Mouse (Mus musculus): Measurements from ENCODE around the gene Smarca2. TPM values are rescaled to one million over a fixed set of nuclear protein-coding genes. Genes with fewer than 3 reads are reported as not detected.

The Smarca2 gene
- 74.6 and 80.2 TPM in 2 replicates for total RNA-seq (2021)
- long read RNA-seq, experiment 1, full-length matches to known transcripts: 5 of 35 reads
- long read RNA-seq, experiment 1, partial matches to known transcripts: 6 of 35 reads
- long read RNA-seq, experiment 1, other reads (novel, unspliced or antisense): 24 of 35 reads
- long read RNA-seq, experiment 2, partial matches to known transcripts: 10 of 22 reads
- long read RNA-seq, experiment 2, other reads (novel, unspliced or antisense): 11 of 22 reads

- DNase-seq: peak; percentile 99
Measured at GRCm38 (mm10) chr19:26604755-26605300, at the start of gene Smarca2. Gene Smarca2, plus strand, starts transcription at chr19:26605050.

- no peak for DNase-seq
Measured at GRCm38 (mm10) chr19:26564850-26565249, 40.0 kb upstream of the Smarca2 start.

- peak; percentile 36 for DNase-seq
Measured at GRCm38 (mm10) chr19:26566109-26566508, 38.7 kb upstream of the Smarca2 start.

DNA sequence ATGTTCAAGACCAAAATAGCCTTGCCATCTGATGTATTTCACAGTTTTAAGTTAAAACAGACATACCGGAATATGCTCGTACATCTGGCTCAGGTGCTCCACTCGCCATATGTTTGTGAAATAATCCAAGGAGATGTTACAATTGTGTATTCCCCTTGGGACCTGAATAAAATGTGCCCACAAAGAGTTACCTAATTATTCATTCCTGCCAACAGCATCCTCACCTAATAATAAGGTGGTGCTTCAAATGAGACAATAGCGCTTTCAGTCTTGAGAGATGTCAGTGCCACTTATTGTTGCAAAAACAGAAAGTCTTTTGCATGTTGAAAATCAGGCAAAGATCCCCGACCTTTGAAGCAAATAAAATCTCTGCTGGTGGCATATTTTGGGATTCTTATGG, 36.6 kb upstream of the Smarca2 start:
- no peak for DNase-seq

DNA sequence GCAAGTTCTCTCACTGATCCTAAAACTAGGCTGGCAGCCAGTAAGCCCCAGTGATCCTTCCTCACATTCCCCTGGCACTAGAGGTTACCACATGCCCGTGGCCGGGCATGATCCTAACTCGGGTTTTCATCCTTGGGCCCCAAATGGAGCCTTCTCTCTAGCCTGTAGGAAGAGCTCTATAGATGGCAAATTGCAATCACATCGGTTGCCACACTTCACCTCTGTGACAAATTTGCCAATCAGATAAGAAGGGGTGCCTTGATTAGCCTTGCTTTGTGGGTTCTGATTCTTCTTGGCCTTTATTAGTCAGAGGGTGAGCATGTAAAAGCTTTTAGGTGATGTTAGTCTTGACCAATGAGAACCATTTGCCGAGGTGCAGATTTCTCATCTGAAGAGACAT, 35.9 kb upstream of the Smarca2 start:
- DNase-seq: no peak

GRCm38 (mm10) chr19:26569461-26569860, 35.4 kb upstream of the Smarca2 start:
- no peak for DNase-seq

GRCm38 (mm10) chr19:26579645-26580044, 25.2 kb upstream of the Smarca2 start:
- peak; percentile 49 for DNase-seq

- DNase-seq: no peak
Measured at GRCm38 (mm10) chr19:26580061-26580460, 24.8 kb upstream of the Smarca2 start.

GRCm38 (mm10) chr19:26594661-26595060, 10.2 kb upstream of the Smarca2 start:
- no peak for DNase-seq

DNA sequence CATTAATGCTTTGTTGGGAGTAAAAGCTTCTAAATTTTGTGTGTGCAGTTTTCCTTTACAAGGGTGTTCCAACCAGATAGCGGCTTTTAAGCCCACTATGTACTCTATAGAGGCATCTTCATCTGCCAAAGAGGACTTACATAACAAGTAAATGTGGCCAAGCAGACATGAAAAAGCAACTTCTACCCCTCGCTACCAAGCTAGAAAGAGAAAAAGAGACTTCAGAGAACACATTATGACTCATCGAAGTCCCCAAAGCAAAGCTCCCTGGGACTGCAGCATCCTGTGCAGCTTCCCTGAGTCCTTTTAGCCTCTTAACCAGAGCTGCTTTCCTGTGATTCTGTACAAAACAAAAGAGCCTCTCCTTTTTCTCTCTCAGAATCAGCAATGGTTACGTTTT, 3.4 kb upstream of the Smarca2 start:
- DNase-seq: no peak

GRCm38 (mm10) chr19:26603296-26603860, 1.5 kb upstream of the Smarca2 start:
- DNase-seq: no peak

- no peak for DNase-seq
Measured at GRCm38 (mm10) chr19:26603906-26604754, 720 bp upstream of the Smarca2 start.

- DNase-seq: peak; percentile 76
Measured at GRCm38 (mm10) chr19:26605438-26606320, 829 bp downstream of the Smarca2 start.

- DNase-seq: peak; percentile 81
Measured at GRCm38 (mm10) chr19:26606321-26607155, 1.7 kb downstream of the Smarca2 start.

GRCm38 (mm10) chr19:26607156-26607536, 2.3 kb downstream of the Smarca2 start:
- no peak for DNase-seq

- DNase-seq: peak; percentile 67
Measured at GRCm38 (mm10) chr19:26607551-26608433, 2.9 kb downstream of the Smarca2 start.

DNA sequence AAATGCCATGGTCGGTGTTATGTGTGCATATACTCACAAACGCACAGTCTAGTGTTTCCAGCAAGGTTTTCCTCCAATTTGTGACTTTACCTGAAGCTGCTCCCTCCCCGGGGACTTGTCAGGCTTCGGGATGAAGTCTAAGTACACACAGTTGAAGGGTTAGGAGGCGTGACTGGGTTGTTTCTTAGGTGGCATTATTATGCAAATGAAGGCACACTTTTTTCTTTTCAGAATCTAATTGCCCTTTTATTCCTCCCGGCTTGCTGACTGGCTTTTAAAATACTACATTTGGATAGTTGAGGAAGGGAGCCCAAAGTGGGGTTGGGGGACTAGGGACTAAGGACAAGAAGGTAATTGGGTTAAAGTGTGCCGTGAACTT, 3.6 kb downstream of the Smarca2 start:
- no peak for DNase-seq

DNA sequence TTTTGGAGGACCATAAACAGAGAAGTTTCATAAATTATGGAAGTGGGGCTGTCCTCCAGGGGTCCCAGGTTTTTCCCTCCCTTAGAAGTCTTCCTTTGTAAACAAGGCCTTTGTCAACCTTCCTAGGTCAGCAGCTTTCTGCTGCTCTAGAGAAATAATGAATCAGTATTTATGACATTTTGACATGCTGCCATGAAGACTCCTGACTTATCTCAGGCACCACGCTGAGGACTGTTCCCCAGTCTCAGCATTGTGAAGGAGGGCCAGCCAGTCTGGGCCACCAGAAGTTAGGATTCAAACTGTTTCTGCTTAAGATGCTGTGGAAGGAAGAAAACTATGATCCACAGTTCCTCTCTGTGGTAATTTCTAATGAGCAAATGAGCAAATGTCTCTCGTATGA, 4.8 kb downstream of the Smarca2 start:
- no peak for DNase-seq

DNA sequence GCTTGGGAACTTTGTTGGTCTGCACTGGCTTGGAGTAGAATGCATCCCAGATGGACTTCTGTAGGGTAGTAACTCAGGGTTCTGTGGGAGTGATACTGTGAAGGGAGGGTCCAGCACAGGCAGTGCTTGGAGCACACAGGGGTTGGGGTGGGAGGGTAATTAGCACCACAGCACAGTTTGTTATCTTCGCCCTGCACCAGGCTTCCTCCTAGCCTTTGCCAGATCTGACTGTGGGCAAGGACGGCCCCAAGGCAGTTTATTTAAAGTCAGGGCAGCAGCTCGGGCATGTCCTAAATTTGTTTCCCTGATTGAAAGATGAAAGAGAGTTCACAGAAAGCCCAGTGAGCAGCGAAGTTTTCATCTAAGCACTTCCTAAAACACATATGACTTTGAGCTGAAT, 8.1 kb downstream of the Smarca2 start:
- peak; percentile 37 for DNase-seq

DNA sequence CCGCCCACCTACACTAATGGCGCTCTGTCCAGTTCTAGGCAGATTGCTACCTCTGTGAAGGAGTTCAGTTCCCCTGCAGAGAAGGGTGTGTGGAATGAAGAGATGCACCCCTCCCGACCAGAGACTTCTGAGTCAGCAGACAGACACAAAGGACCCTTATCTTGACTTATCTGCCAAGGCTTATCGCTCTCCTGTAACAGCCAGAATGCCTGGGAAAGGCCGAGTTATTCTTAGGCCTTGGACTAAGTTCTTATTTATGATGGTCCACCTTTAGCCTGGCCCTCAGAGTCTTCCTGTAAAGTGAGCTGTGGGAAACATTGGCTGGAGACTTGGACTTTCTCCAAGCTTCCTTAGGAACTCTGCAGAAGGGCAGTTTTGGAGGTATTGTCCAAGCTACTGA, 8.8 kb downstream of the Smarca2 start:
- peak; percentile 25 for DNase-seq

Data from adrenal gland, postnatal 14 days (tissue).